Mouse (Mus musculus) embryonic stem cell, embryonic (primary cell): ENCODE measurements around the gene Gm7073.

Source experiments
- CTCF ChIA-PET, 4 experiments: fragments of 300-600 bp in 2 of 4; fragments of 350-600 bp in 2 of 4; sonication (Branson Sonifier 250); formaldehyde crosslinking; loops; one replicate each; lab custom pipeline; 2022; ENCODE audit warnings: inconsistent platforms in 2 of 4; lab: Charles Lee
- POLR2A ChIA-PET, 4 experiments: fragments of 300-600 bp in 2 of 4; fragments of 350-600 bp in 2 of 4; sonication (Branson Sonifier 250); formaldehyde crosslinking; loops; one replicate each; lab custom pipeline; 2022; ENCODE audit warnings: antibody characterized with exemption in 4 of 4, inconsistent platforms in 1 of 4; lab: Charles Lee

Gene Gm7073

GRCm38 (mm10) chrX:60403062-60403763, 135.8 kb downstream of the Gm7073 start:
- POLR2A ChIA-PET = interaction anchor here in 1 of 4 experiments (0.6 to 0.8 kb wide), 5 partner anchors 10 to 293 kb away, joined by 3 to 5 read pairs (median 3); no protein-coding TSS in a partner anchor
- CTCF ChIA-PET = no interaction called here

GRCm38 (mm10) chrX:60394292-60394691, 144.8 kb downstream of the Gm7073 start:
- CTCF ChIA-PET = no interaction called here

GRCm38 (mm10) chrX:60386852-60387251, 152.2 kb downstream of the Gm7073 start:
- POLR2A ChIA-PET = interaction anchor here in 2 of 4 experiments (1.0 to 1.2 kb wide), 3 partner anchors 8 to 15 kb away, joined by 3 to 5 read pairs (median 3); no protein-coding TSS in a partner anchor
- CTCF ChIA-PET = interaction anchor here in 1 of 4 experiments (0.7 kb wide), 1 partner anchor 360 kb away, joined by 3 read pairs; no protein-coding TSS in a partner anchor

More at GRCm38 (mm10) chrX:60394292-60394691, 144.8 kb downstream of the Gm7073 start:
- POLR2A ChIA-PET = interaction anchor here in 1 of 4 experiments (1.5 kb wide), 1 partner anchor 11 kb away, joined by 6 read pairs; no protein-coding TSS in a partner anchor
